Mouse (Mus musculus) small intestine, adult 2 months (tissue): ENCODE data around the gene Pde4b. TPM values are rescaled to one million over a fixed set of nuclear protein-coding genes. Genes with fewer than 3 reads are reported as not detected.
A peak's percentile ranks its signal among the peaks of the same experiment; 100 is the strongest.

Source experiments
- H3K27ac ChIP-seq: fragments of 200-500 bp; 2 replicates; pipeline ENCODE4 v1.5.1; 2012; ENCODE audit warnings: low read depth, low read length, control low read depth, inconsistent platforms; ENCODE audit not compliant: insufficient read depth
- H3K27me3 ChIP-seq: fragments of 200-500 bp; 2 replicates; pipeline ENCODE4 v1.6.1; 2012; ENCODE audit warnings: mild to moderate bottlenecking, moderate library complexity, low read length, inconsistent platforms; ENCODE audit not compliant: control insufficient read depth, insufficient read depth
- H3K36me3 ChIP-seq: fragments of 200-500 bp; 2 replicates; pipeline ENCODE4 v1.6.1; 2012; ENCODE audit warnings: mild to moderate bottlenecking, low read length, control low read depth, inconsistent platforms; ENCODE audit not compliant: control insufficient read depth, insufficient read depth
- H3K4me1 ChIP-seq: fragments of 200-500 bp; 2 replicates; pipeline ENCODE4 v1.6.1; 2012; ENCODE audit warnings: low read length, inconsistent platforms, mixed read lengths; ENCODE audit not compliant: control insufficient read depth, insufficient read depth, insufficient read length
- H3K4me3 ChIP-seq: fragments of 200-500 bp; 2 replicates; pipeline ENCODE4 v1.5.1; 2012; ENCODE audit warnings: low read depth, mild to moderate bottlenecking, control low read depth, inconsistent platforms, low read length, moderate library complexity
- CTCF ChIP-seq: fragments of 200-500 bp; IDR thresholded peaks from 2 replicates; pipeline ENCODE4 v1.5.1; 2012; ENCODE audit warnings: low read depth, mild to moderate bottlenecking, control low read depth, inconsistent platforms, low read length, moderate library complexity, mixed read lengths; ENCODE audit not compliant: insufficient replicate concordance, insufficient read length; ENCODE audit errors: extremely low read depth
- POLR2A ChIP-seq: fragments of 200-500 bp; IDR thresholded peaks from 2 replicates; pipeline ENCODE4 v1.6.1; 2012; ENCODE audit warnings: low read depth, mild to moderate bottlenecking, control low read depth, inconsistent platforms, low read length, moderate library complexity
- WGBS: fragments of 180-500 bp; shearing (Covaris S2); methylation state at CpG from one replicate; pipeline ENCODE4 v1.1.7; 2018; 5-methylcytosine and 5-hydroxymethylcytosine counted together
- polyA plus RNA-seq: library from polyadenylated mRNA; depleted of rRNA; stranded (reverse); fragments of >200 nt; gene quantifications from 2 replicates; pipeline ENCODE4 v1.2.3, GENCODE M21; 2012

Pde4b gene
- polyA plus RNA-seq, 1 experiment = 2.5 TPM

DNA sequence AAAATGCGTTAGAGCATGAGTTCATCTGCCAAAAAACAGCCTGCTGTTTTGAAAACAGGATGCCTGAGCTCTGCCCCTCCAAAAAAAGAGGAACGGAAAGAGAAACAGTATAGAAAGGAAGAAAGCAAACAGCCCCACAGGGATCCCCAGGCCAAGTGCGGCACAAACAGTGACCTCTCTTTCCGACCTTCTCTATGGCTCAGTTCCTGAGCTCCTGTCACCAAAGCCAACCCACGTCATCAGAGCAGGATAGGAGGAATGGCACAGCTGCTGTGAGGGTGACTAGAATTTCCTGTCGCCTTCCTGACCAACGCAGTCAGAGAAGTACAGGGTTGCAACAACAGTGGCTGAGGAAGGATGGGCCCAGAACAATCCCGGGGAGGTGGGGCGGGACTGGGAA lies 486.9 kb downstream of the Pde4b start:
- no peaks in the 10 kb centered on the region for H3K27me3 ChIP-seq
- H3K36me3 ChIP-seq = no peaks in the 10 kb centered on the region
- H3K27ac ChIP-seq = peak overlapping the region; percentile 92
- WGBS = 62% methylated on average over 9 of the region's 9 CpGs
- H3K4me1 ChIP-seq = peaks cover 5% of the 10 kb centered on the region
- TF ChIP-seq POLR2A = no peak
- TF ChIP-seq CTCF = no peak
- peak overlapping the region; percentile 25 for H3K4me3 ChIP-seq

- H3K36me3 ChIP-seq = no peaks in the 10 kb centered on the region
- H3K27ac ChIP-seq = peak overlapping the region; percentile 35
- peaks cover 4% of the 10 kb centered on the region; the same call in 1 of the 2 replicates for H3K4me1 ChIP-seq
- 79% methylated on average over 10 of the region's 10 CpGs for WGBS
- peak overlapping the region; percentile 25; the same call in 1 of the 2 replicates for H3K4me3 ChIP-seq
- no peak for TF ChIP-seq CTCF
- no peak for TF ChIP-seq POLR2A
- H3K27me3 ChIP-seq = no peaks in the 10 kb centered on the region
Observed at GRCm38 (mm10) chr4:102574666-102575254, 487.4 kb downstream of the Pde4b start.

GRCm38 (mm10) chr4:102576109-102576508 lies 488.8 kb downstream of the Pde4b start:
- Histone ChIP-seq H3K27me3 (no peaks in the 10 kb centered on the region), H3K4me3 (no peak overlapping the region), H3K36me3 (no peaks in the 10 kb centered on the region), H3K4me1 (peaks cover 4% of the 10 kb centered on the region; the same call in 1 of the 2 replicates), H3K27ac (no peak overlapping the region)
- TF ChIP-seq CTCF (no peak), POLR2A (no peak)
- WGBS = 93% methylated on average over 6 of the region's 6 CpGs

DNA sequence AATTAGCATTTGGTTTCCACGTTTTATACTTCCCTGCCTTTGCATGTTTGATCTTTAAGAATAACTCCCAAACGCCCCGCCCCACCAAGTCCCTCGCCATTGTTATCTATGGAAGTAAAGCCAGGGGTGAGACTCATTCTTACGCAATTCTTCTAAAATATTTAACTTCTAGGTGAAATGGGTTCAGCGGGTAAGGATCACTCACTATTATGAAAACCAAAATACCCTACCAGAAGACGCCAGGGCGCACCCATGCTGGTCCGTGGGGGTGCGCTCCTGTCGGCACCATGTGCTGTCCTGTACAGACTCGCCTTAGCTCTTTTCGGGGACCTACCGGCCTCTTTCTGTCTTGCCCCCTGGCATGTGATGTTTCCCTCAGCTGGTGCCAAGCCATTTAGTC lies 490.3 kb downstream of the Pde4b start:
- H3K4me1 ChIP-seq = peaks cover 4% of the 10 kb centered on the region; the same call in 1 of the 2 replicates
- H3K27ac ChIP-seq = no peak overlapping the region
- no peak for TF ChIP-seq POLR2A
- TF ChIP-seq CTCF = no peak
- no peaks in the 10 kb centered on the region for H3K27me3 ChIP-seq
- no peak overlapping the region for H3K4me3 ChIP-seq
- no peaks in the 10 kb centered on the region for H3K36me3 ChIP-seq
- 74% methylated on average over 14 of the region's 14 CpGs for WGBS

DNA sequence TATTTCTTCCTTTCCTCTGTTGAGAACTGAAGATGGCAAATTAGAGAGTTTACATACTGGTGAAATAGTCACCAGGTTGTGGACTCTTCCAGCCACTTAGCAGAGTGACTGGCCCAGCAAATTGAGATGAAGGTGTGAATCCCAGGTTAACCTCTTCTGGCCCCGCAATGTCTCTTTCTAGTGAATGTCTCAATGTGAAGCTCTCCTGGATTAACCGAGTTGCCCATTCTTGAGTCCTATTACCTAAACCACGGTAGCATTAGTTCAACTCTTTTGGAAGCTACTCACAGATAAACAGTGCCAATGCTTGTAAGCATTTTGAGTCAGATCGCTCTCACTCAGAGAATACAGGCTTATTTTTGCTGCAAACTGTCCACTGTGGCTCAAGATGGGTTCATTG lies 491.7 kb downstream of the Pde4b start:
- H3K4me3 ChIP-seq = no peak overlapping the region
- no peak for TF ChIP-seq POLR2A
- TF ChIP-seq CTCF = no peak
- WGBS = 79% methylated on average over 4 of the region's 4 CpGs

DNA sequence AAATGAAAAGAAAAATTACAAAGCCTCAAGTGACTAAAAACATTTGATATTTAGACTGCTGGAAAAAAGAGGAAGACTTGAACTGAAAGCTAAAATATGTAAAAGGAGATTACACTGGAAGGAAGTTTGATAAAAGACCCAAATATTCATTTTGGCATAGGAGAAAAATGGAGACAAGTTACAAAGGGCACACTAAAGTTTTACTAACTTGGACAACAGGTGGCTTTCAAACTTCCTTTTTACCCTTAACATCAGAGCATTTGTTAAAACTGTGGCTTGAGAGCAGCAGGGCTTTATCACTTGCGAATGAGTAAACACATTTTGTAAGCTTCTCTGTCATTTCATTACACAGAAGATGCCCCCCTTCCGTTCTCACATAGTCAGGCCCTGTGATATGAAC lies 492.4 kb downstream of the Pde4b start:
- Histone ChIP-seq H3K27ac (no peak overlapping the region), H3K36me3 (no peaks in the 10 kb centered on the region), H3K27me3 (no peaks in the 10 kb centered on the region), H3K4me3 (no peak overlapping the region), H3K4me1 (peaks cover 4% of the 10 kb centered on the region)
- TF ChIP-seq POLR2A (no peak), CTCF (no peak)
- WGBS = 69% methylated on average over 2 of the region's 2 CpGs

More for the DNA sequence above, 491.7 kb downstream of the Pde4b start:
- H3K4me1 ChIP-seq = peaks cover 4% of the 10 kb centered on the region; the same call in 1 of the 2 replicates
- no peak overlapping the region for H3K27ac ChIP-seq
- H3K36me3 ChIP-seq = no peaks in the 10 kb centered on the region
- no peaks in the 10 kb centered on the region for H3K27me3 ChIP-seq

DNA sequence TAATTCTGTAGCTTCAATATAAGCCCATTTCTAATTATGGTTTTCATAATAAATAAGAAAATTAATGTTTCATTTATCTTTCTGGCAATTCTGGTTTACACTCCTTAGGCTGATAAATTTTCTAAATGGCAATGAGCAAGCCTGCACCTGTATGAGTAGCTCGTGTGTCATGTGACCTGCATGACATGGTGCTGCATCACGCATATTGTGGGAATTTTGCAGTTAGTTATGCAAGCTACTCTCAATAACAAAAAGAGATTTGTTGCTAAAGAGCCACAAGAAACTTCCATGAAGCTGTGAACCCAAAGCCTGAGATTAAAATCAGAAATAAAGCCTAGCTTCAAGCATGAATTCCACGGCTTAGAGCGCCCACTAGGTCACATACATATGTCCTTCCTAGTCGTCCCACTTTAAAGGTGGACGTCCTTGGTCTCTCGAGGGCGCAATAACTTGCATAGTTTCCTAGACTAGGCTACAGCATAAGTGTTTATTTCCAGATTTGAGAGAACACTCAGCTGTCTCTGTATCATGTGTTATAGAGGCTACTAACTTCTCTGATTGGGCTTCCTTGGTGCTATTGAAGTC lies 494.9 kb downstream of the Pde4b start:
- Histone ChIP-seq H3K27ac (no peak overlapping the region), H3K4me1 (peaks cover 7% of the 10 kb centered on the region), H3K36me3 (no peaks in the 10 kb centered on the region), H3K27me3 (no peaks in the 10 kb centered on the region), H3K4me3 (no peak overlapping the region)
- TF ChIP-seq CTCF = no peak
- no peak for TF ChIP-seq POLR2A
- 80% methylated on average over 8 of the region's 8 CpGs for WGBS

DNA sequence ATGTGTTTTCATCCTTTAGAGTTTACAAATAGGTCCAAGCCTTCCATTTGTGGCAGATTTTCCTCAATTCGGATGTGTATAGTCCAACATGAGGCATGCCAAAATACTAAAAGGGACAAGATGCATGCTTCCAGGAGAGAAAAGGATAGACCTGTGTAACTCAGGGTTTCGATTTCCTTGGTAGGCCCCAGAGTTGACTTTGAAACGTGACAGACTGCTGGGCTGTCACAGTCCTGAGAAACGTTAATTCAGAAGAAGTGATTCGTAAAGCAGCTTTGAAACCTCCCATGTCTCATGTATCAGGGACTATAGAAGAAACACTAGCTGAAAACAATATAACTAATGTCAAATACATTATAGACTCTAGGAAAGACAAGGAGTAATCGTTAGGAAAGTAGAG lies 495.6 kb downstream of the Pde4b start:
- H3K36me3 ChIP-seq = no peaks in the 10 kb centered on the region
- no peak overlapping the region for H3K4me3 ChIP-seq
- TF ChIP-seq CTCF = no peak
- TF ChIP-seq POLR2A = no peak
- H3K27me3 ChIP-seq = no peaks in the 10 kb centered on the region
- H3K4me1 ChIP-seq = peaks cover 8% of the 10 kb centered on the region
- 82% methylated on average over 6 of the region's 6 CpGs for WGBS
- H3K27ac ChIP-seq = no peak overlapping the region
